Mouse (Mus musculus): ENCODE measurements around the gene Scgb2b15.
"Not testable (repeated sequence)": the region's sequence is repeated elsewhere in the genome, so short reads cannot be mapped to it uniquely, and the experiment has no call there.

Scgb2b15 gene

DNA sequence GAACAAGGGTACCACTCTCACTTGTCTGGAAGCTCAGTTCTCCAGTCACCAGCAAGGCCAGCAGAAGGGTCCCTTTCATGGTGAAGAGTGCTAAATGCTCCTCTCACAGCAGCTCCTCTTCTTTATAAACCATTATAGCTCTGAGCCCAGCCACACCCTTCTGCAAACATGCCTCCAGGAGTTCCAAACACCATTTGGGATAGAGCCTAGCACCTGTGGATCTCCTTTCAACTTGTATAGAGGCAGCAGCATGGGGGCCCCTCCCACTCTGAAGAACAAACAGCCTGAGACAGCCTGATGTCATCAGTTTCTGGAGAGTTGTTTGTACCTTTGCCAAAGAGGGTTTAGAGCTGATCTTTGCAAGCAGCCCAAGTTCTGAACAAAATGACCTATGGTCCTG lies at the start of gene Scgb2b15:
Scgb2b15 (minus strand) TSS at position 101 of the 400 bp plus-strand sequence.
- DNase-seq (ENCODE audit: low spot score), result not testable (repeated sequence)

DNA sequence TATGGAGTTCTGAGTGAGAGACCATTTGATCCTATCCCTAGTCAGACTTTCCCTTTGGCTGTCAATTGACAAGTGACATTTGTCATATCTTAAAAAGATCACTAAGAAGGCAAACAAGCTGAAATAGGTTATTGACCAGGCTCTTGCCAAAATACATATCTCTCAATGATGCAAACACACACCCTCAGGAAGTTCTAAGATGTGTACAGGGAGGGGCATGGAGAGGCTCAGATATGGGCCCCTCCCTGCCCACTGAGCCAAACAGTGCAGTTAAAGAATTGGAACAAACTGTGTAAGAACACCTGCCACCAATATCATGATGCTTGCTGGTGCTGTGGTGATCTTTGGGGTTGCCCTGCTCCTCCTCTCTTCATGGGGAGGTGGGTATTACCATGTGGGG lies 6.8 kb upstream of the Scgb2b15 start, which contains the start of gene Scgb1b15:
Scgb1b15 (plus strand) TSS at position 301 of the 400 bp plus-strand sequence.
- DNase-seq (ENCODE audit: low spot score), result not testable (repeated sequence)
